Mouse (Mus musculus): Measurements from ENCODE around the gene Lpxn. TPM values are rescaled to one million over a fixed set of nuclear protein-coding genes. Genes with fewer than 3 reads are reported as not detected.

Lpxn gene
- total RNA-seq, 2 experiments from 2014 or later: 3.3 to 3.8 TPM

GRCm38 (mm10) chr19:12801046-12801445, 5.1 kb downstream of the Lpxn start:
- ATAC-seq (replicated peaks; ENCODE audit: low FRiP score, poor library complexity, severe bottlenecking): no peak

DNA sequence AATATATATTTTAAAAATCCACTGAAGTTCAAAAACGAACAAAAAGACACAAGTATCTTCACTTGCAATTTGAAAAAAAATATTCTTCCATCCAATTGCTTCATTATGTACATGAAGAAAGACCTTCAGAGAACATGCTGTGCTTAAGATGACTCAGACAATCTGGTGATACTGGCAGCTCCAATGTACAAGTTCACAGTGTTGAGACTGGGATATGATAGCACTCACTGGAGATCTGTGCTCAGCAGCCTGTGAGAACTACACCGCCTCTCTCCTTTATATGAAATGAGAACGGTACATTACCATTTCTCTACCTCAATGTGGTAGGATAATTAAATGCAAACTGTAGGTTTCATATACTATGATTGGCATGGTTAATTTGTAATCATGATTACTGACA, 6.8 kb downstream of the Lpxn start:
- no peak for ATAC-seq (replicated peaks; ENCODE audit: low FRiP score, poor library complexity, severe bottlenecking)

- ATAC-seq (replicated peaks; ENCODE audit: low FRiP score, poor library complexity, severe bottlenecking): no peak
Observed at GRCm38 (mm10) chr19:12804237-12804636, 8.2 kb downstream of the Lpxn start.

- no peak for ATAC-seq (replicated peaks; ENCODE audit: low FRiP score, poor library complexity, severe bottlenecking)
Observed at GRCm38 (mm10) chr19:12805730-12806129, 9.7 kb downstream of the Lpxn start.

GRCm38 (mm10) chr19:12806214-12806613, 10.2 kb downstream of the Lpxn start:
- no peak for ATAC-seq (replicated peaks; ENCODE audit: low FRiP score, poor library complexity, severe bottlenecking)

DNA sequence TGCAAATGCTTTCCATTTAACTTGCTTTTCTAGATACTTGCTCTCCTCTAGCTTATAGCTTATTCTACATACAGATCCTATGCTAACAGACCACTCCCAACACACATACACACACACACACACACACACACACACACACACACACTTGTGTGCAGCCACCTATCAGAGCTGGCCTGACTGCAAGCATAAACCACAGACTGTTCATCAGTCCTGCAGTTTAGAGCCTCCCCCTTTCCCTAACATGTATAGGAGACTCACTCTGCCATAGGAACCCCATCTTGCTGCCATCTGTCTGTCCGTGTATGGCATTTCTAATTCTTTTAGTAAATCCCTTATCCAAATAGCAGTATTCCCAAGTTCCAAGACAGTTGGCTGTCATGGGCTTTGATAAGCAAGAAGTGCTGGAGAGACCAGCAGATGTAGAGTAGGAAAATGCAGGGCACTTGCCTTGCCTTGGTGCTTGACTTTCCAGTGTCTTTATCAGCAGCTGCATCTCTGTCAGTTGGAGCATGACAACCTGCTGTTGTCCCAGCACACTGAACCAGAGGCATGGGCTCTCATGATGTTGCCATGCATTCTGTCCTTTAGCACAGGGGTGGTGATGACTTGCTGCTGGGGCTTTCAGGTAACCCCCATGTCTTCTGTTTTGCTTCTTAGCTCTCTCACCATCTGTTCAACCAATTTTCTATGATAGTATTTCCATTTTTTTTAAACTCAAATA, 16.8 kb downstream of the Lpxn start:
- ATAC-seq (replicated peaks; ENCODE audit: low FRiP score, poor library complexity, severe bottlenecking): peak; percentile 43; the same call in 1 of the 2 replicates

- no peak for ATAC-seq (replicated peaks; ENCODE audit: low FRiP score, poor library complexity, severe bottlenecking)
Observed at GRCm38 (mm10) chr19:12813883-12814282, 17.9 kb downstream of the Lpxn start.

- ATAC-seq (replicated peaks; ENCODE audit: low FRiP score, poor library complexity, severe bottlenecking): no peak
Observed at GRCm38 (mm10) chr19:12818507-12818906, 22.5 kb downstream of the Lpxn start.

DNA sequence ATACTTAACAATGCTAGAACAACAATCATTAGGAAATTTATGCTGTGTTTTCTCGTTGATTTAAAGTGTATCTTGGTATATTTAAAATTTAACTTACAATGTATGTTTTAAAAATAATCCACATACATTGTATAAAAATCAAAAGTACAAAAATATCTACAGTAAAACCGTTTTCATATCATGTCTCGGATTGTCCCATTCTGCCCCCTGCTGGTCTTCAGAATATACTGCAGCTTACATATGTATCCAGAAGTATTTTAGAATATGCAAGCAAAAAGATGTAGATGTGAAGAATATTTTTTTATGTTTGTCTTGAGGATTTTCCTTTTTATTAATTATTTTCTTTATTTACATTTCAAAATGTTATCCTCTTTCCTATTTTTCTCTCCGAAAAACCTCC, 24.4 kb downstream of the Lpxn start:
- ATAC-seq (replicated peaks; ENCODE audit: low FRiP score, poor library complexity, severe bottlenecking): no peak

GRCm38 (mm10) chr19:12824549-12824948, 28.6 kb downstream of the Lpxn start:
- 0 out of 2 replicates have a peak, but pooled peaks have one; percentile 49 for ATAC-seq (replicated peaks; ENCODE audit: low FRiP score, poor library complexity, severe bottlenecking)

- ATAC-seq (replicated peaks; ENCODE audit: low FRiP score, poor library complexity, severe bottlenecking): no peak
Observed at GRCm38 (mm10) chr19:12830823-12831430, 34.9 kb downstream of the Lpxn start.

- ATAC-seq (replicated peaks; ENCODE audit: low FRiP score, poor library complexity, severe bottlenecking): no peak
Observed at GRCm38 (mm10) chr19:12831559-12831958, 35.6 kb downstream of the Lpxn start.

DNA sequence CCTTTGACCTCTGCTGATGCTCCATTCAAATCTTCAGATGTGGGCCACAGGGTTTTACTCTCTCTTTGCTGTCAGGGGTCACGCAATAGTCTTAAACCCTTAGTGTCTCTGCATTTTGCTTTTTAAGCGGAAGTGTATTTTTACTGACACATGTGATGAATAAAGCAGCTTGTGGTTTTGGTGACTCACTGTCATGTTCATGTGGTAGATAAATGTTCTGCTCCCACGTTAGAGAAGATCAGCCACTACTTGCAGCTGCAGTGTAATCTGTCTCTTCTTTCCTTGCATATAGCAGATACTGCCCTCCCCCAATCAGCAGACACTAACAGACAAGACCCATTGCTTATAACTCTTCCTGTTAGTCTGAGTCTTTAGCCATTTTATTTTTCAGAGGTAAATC, 37.6 kb downstream of the Lpxn start:
- no peak for ATAC-seq (replicated peaks; ENCODE audit: low FRiP score, poor library complexity, severe bottlenecking)

DNA sequence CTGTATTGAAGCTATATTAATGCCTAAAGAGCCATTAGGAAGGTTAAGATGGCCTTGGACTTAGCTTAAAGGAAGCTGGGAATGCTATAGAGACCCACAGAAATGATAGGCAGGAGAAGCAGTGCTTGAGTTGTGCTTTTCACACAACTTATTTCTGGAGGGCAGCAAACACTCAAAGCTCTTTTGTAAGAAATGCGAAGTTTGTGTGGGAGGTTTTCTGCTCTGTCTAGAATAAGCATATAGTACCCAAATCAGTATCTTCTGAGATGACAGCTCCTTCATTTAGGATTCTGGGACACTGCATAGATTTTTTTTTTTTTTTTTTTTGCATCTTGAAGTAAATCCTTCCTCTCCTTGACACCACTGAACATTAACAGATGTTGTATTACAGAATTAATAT, 42.5 kb downstream of the Lpxn start:
- ATAC-seq (replicated peaks; ENCODE audit: low FRiP score, poor library complexity, severe bottlenecking): no peak

DNA sequence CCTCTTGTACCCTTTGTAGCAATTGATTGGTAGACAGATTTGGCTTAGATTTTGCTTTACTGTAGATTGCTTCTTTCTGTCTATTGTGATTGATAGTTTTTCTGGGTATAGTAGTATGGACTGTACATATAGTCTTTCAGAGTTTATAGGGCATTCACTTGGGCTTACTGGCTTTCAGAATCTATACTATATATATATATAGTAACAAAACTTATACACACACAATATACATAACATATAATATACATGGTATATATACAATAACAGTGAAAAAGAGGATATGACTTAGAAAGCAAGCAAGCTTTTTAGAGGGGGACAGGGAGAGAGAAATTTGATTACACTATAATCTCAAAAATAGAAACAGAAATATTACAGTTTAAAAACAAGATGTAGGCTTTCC, 50.4 kb downstream of the Lpxn start, which contains the start of gene Gm5244:
Gene Gm5244 (plus strand): TSS at position 301 of the 400 bp plus-strand sequence.
- no peak for ATAC-seq (replicated peaks; ENCODE audit: low FRiP score, poor library complexity, severe bottlenecking)

GRCm38 (mm10) chr19:12856983-12857382, 61.0 kb downstream of the Lpxn start, which contains the start of gene Olfr1444:
TSS of gene Olfr1444 (plus strand) at chr19:12857283.
- no peak for ATAC-seq (replicated peaks; ENCODE audit: low FRiP score, poor library complexity, severe bottlenecking)

Other genes starting within 250 kb of the Lpxn start
- gene Gm4952, start 196.2 kb upstream of the Lpxn start, total RNA-seq (2015; ENCODE audit: low replicate concordance): not detected in 2 replicates
- gene Gm4952, start 196.2 kb upstream of the Lpxn start, total RNA-seq (2017; ENCODE audit: low replicate concordance): 0.14 TPM in 1 of 2 replicates, not detected in the other
- not detected in 2 replicates for gene Glyat, start 162.9 kb upstream of the Lpxn start, total RNA-seq (2015; ENCODE audit: low replicate concordance)
- not detected in 2 replicates for gene Glyat, start 162.9 kb upstream of the Lpxn start, total RNA-seq (2017; ENCODE audit: low replicate concordance)
- gene Olfr1442, start 125.8 kb upstream of the Lpxn start, total RNA-seq (2015; ENCODE audit: low replicate concordance): not detected in 2 replicates
- gene Olfr1442, start 125.8 kb upstream of the Lpxn start, total RNA-seq (2017; ENCODE audit: low replicate concordance): not detected in 2 replicates
- gene Olfr1443, start 118.1 kb upstream of the Lpxn start, total RNA-seq (2015; ENCODE audit: low replicate concordance): not detected in 2 replicates
- gene Olfr1443, start 118.1 kb upstream of the Lpxn start, total RNA-seq (2017; ENCODE audit: low replicate concordance): not detected in 2 replicates
- not detected in 2 replicates for gene Keg1, start 100.4 kb upstream of the Lpxn start, total RNA-seq (2015; ENCODE audit: low replicate concordance)
- gene Keg1, start 100.4 kb upstream of the Lpxn start, total RNA-seq (2017; ENCODE audit: low replicate concordance): not detected in 2 replicates
- 7.5 TPM in 1 of 2 replicates, not detected in the other for gene Cntf, start 30.6 kb upstream of the Lpxn start, total RNA-seq (2015; ENCODE audit: low replicate concordance)
- not detected in 2 replicates for gene Cntf, start 30.6 kb upstream of the Lpxn start, total RNA-seq (2017; ENCODE audit: low replicate concordance)
- gene Zfp91, start 67 bp upstream of the Lpxn start, total RNA-seq (2015; ENCODE audit: low replicate concordance): 21.7 and 24.5 TPM in 2 replicates
- gene Zfp91, start 67 bp upstream of the Lpxn start, total RNA-seq (2017; ENCODE audit: low replicate concordance): 34.2 and 51.3 TPM in 2 replicates
- gene Gm5244, start 50.5 kb downstream of the Lpxn start, total RNA-seq (2015; ENCODE audit: low replicate concordance): not detected in 2 replicates
- gene Gm5244, start 50.5 kb downstream of the Lpxn start, total RNA-seq (2017; ENCODE audit: low replicate concordance): not detected in 2 replicates
- gene Olfr1444, start 61.1 kb downstream of the Lpxn start, total RNA-seq (2015; ENCODE audit: low replicate concordance): not detected in 2 replicates
- gene Olfr1444, start 61.1 kb downstream of the Lpxn start, total RNA-seq (2017; ENCODE audit: low replicate concordance): not detected in 2 replicates
- gene Olfr1445, start 87.7 kb downstream of the Lpxn start, total RNA-seq (2015; ENCODE audit: low replicate concordance): not detected in 2 replicates
- not detected in 2 replicates for gene Olfr1445, start 87.7 kb downstream of the Lpxn start, total RNA-seq (2017; ENCODE audit: low replicate concordance)
- gene Olfr1446, start 97.3 kb downstream of the Lpxn start, total RNA-seq (2015; ENCODE audit: low replicate concordance): not detected in 2 replicates
- 0.42 TPM in 1 of 2 replicates, not detected in the other for gene Olfr1446, start 97.3 kb downstream of the Lpxn start, total RNA-seq (2017; ENCODE audit: low replicate concordance)
- gene Olfr1447, start 107.5 kb downstream of the Lpxn start, total RNA-seq (2015; ENCODE audit: low replicate concordance): not detected in 2 replicates
- gene Olfr1447, start 107.5 kb downstream of the Lpxn start, total RNA-seq (2017; ENCODE audit: low replicate concordance): not detected in 2 replicates
- gene Olfr1448, start 128.2 kb downstream of the Lpxn start, total RNA-seq (2015; ENCODE audit: low replicate concordance): not detected in 2 replicates
- 0.42 TPM in 1 of 2 replicates, not detected in the other for gene Olfr1448, start 128.2 kb downstream of the Lpxn start, total RNA-seq (2017; ENCODE audit: low replicate concordance)
- gene Olfr1449, start 134.6 kb downstream of the Lpxn start, total RNA-seq (2015; ENCODE audit: low replicate concordance): not detected in 2 replicates
- gene Olfr1449, start 134.6 kb downstream of the Lpxn start, total RNA-seq (2017; ENCODE audit: low replicate concordance): not detected in 2 replicates
- gene Olfr1450, start 154.1 kb downstream of the Lpxn start, total RNA-seq (2015; ENCODE audit: low replicate concordance): not detected in 2 replicates
- gene Olfr1450, start 154.1 kb downstream of the Lpxn start, total RNA-seq (2017; ENCODE audit: low replicate concordance): not detected in 2 replicates
- not detected in 2 replicates for gene Olfr1451, start 198.8 kb downstream of the Lpxn start, total RNA-seq (2015; ENCODE audit: low replicate concordance)
- not detected in 2 replicates for gene Olfr1451, start 198.8 kb downstream of the Lpxn start, total RNA-seq (2017; ENCODE audit: low replicate concordance)
- gene Olfr1453, start 232.1 kb downstream of the Lpxn start, total RNA-seq (2015; ENCODE audit: low replicate concordance): not detected in 2 replicates
- 0.98 TPM in 1 of 2 replicates, not detected in the other for gene Olfr1453, start 232.1 kb downstream of the Lpxn start, total RNA-seq (2017; ENCODE audit: low replicate concordance)